Mouse (Mus musculus): Measurements from ENCODE around the gene BC048679. TPM values are rescaled to one million over a fixed set of nuclear protein-coding genes. Genes with fewer than 3 reads are reported as not detected.

The BC048679 gene
- total and polyA plus RNA-seq, 2 experiments from 2014 or later, result not detected

DNA sequence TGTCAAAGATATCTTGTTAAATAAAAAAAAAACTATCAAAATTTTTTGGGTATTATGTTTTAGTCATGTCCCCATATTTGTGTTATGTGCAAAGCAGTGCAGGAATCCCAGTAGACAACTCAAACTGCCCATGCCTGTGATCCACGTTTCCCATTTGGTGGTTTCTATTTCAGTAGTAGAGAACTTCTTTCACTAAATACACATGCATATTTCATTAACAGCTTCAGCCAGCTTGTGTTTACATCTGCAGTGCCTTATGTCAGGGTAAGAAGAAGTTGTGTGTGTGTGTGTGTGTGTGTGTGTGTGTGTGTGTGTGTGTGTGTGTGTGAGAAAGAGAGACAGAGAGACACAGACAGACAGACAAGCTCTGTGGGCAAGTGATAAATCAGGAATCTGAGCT is 33.4 kb upstream of the BC048679 start:
- no peak for DNase-seq
- Histone ChIP-seq H3K36me3 (ENCODE audit: insufficient read depth) (peaks cover 53% of the 10 kb centered on the region), H3K27me3 (ENCODE audit: insufficient read depth, low read length) (no peaks in the 10 kb centered on the region)

DNA sequence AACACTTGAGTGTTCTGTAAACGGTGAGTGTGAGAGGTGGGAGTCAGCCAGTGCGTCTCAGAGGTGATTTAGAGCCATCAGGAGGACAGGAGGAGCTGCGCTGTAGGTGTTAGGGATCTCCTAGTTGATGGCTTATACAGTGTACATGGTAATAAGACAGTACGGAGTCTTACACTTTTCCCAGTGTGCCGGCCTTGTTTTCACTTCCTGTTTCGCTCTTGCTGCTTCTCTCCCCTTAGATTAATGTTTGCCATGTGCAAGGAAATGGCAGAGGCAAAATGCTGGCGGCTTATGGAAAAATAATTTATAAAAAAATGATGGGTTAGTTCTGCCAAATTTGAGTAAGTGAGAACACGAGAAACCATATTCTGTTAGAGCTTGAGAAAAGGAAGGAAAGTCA is 30.8 kb upstream of the BC048679 start:
- no peaks in the 10 kb centered on the region for H3K9me3 ChIP-seq (ENCODE audit: low read length)
- peaks cover 10% of the 10 kb centered on the region for H3K4me1 ChIP-seq (ENCODE audit: insufficient read depth)
- no peak for DNase-seq
- H3K27ac ChIP-seq (ENCODE audit: low read depth, low read length), result no peak overlapping the region
- no peak overlapping the region for H3K4me2 ChIP-seq (ENCODE audit: low read depth)
- no peak overlapping the region for H3K9ac ChIP-seq
- 93% methylated on average over 8 of the region's 8 CpGs for WGBS
- H3K36me3 ChIP-seq (ENCODE audit: insufficient read depth), result peaks cover 51% of the 10 kb centered on the region
- no peaks in the 10 kb centered on the region for H3K27me3 ChIP-seq (ENCODE audit: insufficient read depth, low read length)
- TF ChIP-seq CTCF (IDR thresholded peaks at IDR 0.05; ENCODE audit: low read depth), result no peak
- no peak for ATAC-seq
- no peak overlapping the region for H3K4me3 ChIP-seq (ENCODE audit: low read depth, low read length)

More for the DNA sequence above, 33.4 kb upstream of the BC048679 start:
- H3K9me3 ChIP-seq (ENCODE audit: low read length), result no peaks in the 10 kb centered on the region
- no peak for TF ChIP-seq CTCF (IDR thresholded peaks at IDR 0.05; ENCODE audit: low read depth)
- 56% methylated on average over 1 of the region's 1 CpGs for WGBS
- H3K9ac ChIP-seq, result no peak overlapping the region
- no peak overlapping the region for H3K4me2 ChIP-seq (ENCODE audit: low read depth)
- no peaks in the 10 kb centered on the region for H3K4me1 ChIP-seq (ENCODE audit: insufficient read depth)
- ATAC-seq, result no peak
- H3K4me3 ChIP-seq (ENCODE audit: low read depth, low read length), result no peak overlapping the region
- H3K27ac ChIP-seq (ENCODE audit: low read depth, low read length), result no peak overlapping the region

DNA sequence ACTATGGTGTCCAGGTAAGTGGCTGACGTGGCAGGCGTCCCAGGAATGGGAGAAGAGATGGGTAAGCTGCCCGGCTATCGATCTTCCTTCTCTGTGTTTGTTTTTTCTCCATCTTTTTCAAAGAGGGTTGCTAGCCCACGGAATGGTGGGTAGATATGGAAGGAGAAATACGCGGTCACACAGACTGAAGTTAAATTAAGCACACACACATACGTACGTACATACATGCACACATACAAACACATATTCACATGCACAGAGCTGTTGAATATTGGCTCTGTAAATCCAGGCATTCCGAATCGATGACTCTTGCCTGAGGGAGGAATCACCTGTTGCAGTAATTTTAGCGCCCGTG is 25.6 kb upstream of the BC048679 start:
- no peaks in the 10 kb centered on the region for H3K27me3 ChIP-seq (ENCODE audit: insufficient read depth, low read length)
- ATAC-seq (peak; percentile 25), DNase-seq (no peak)
- peaks cover 10% of the 10 kb centered on the region for H3K4me1 ChIP-seq (ENCODE audit: insufficient read depth)
- peak overlapping the region; percentile 96 for H3K27ac ChIP-seq (ENCODE audit: low read depth, low read length)
- H3K9ac ChIP-seq, result peak overlapping the region; percentile 69
- no peaks in the 10 kb centered on the region for H3K9me3 ChIP-seq (ENCODE audit: low read length)
- peak overlapping the region; percentile 56 for H3K4me2 ChIP-seq (ENCODE audit: low read depth)
- 9% methylated on average over 13 of the region's 13 CpGs for WGBS
- peaks cover 7% of the 10 kb centered on the region for H3K36me3 ChIP-seq (ENCODE audit: insufficient read depth)
- no peak for TF ChIP-seq CTCF (IDR thresholded peaks at IDR 0.05; ENCODE audit: low read depth)
- peak overlapping the region; percentile 65 for H3K4me3 ChIP-seq (ENCODE audit: low read depth, low read length)

DNA sequence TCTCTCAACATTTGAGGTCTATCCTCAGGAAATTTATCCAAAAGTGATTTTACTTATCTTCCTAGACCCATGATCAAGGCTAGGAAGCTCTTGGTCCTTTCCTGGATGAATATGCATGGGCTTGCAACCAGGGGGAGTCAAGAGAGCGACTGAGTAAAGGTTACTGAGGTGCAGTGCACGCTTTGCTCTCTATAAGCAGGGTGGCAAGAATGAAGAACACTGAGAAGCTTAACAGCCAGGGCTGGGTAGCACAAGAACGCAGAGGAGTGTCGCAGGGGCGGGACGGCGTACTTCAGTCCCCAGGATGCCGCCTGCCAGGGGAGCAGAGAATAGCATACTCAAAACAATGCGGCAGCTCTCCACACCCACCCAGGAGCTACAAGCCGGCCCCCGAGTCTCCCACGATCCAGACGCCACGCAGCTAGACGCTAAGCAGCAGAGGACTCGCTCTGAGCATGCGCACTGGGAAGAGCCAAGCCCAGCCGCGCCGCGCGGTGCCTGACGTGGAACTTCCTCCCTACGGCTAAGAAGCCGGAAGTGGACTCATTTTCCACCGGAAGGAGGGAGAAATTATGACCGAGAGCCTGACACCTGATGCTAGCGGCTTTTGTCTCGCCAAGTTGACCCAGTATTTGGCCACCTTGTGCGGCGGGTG is 25.1 kb upstream of the BC048679 start:
- DNase-seq (peak; percentile 99), ATAC-seq (peak; percentile 98)
- H3K27me3 ChIP-seq (ENCODE audit: insufficient read depth, low read length), result no peaks in the 10 kb centered on the region
- peak overlapping the region; percentile 56 for H3K4me2 ChIP-seq (ENCODE audit: low read depth)
- H3K4me1 ChIP-seq (ENCODE audit: insufficient read depth), result peaks cover 10% of the 10 kb centered on the region
- WGBS, result 0% methylated on average over 31 of the region's 31 CpGs
- peak; percentile 56 for TF ChIP-seq CTCF (IDR thresholded peaks at IDR 0.05; ENCODE audit: low read depth)
- no peaks in the 10 kb centered on the region for H3K9me3 ChIP-seq (ENCODE audit: low read length)
- H3K27ac ChIP-seq (ENCODE audit: low read depth, low read length), result peak overlapping the region; percentile 96
- H3K4me3 ChIP-seq (ENCODE audit: low read depth, low read length), result peak overlapping the region; percentile 65
- 0 out of 2 replicates have a peak, but pooled peaks cover 5% of the 10 kb centered on the region for H3K36me3 ChIP-seq (ENCODE audit: insufficient read depth)
- H3K9ac ChIP-seq, result peak overlapping the region; percentile 69

DNA sequence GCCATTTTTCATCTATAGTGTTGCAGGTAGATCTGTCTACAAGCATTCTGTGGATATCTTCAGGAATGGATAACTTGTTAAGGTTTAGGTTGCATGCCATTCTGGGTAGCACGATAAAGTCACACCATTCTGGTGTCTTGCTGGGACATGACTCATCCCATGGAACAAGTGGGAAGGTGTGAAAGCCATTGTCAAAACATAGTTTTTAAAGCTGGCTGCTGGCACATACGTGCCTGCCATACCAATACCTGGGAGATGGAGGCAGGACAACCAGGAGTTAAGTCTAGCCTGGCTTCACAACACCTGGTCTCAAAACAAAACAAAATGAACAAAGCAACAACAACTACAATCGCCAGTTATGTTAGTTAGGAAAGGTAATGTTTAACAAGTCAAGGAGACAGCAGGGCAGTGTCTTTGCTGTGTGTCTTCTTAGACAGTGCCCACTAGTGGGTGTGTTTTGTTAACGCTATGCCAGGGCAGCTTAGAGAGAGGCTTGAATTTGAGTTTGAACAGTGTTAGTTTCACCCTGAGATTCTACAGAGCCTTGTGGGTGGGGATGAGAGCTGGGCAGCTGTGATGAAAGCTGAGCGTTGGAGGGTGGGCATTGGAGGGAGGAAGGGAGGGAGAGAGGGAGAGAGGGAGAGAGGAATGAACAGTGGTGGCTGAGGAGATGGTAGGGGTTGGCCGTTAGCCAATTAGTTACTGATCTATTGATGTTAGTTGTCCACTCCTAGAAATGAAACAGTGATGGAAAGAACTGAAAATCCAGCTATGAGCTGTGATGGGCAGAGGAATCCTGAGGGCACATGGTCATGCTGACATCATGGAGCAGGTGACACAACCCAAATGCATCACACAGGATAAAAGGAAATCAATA is 18.3 kb upstream of the BC048679 start:
- no peak for TF ChIP-seq CTCF (IDR thresholded peaks at IDR 0.05; ENCODE audit: low read depth)
- Histone ChIP-seq H3K27ac (ENCODE audit: low read depth, low read length) (no peak overlapping the region), H3K36me3 (ENCODE audit: insufficient read depth) (no peaks in the 10 kb centered on the region), H3K4me1 (ENCODE audit: insufficient read depth) (no peaks in the 10 kb centered on the region), H3K4me3 (ENCODE audit: low read depth, low read length) (no peak overlapping the region), H3K9me3 (ENCODE audit: low read length) (no peaks in the 10 kb centered on the region), H3K9ac (no peak overlapping the region), H3K4me2 (ENCODE audit: low read depth) (no peak overlapping the region), H3K27me3 (ENCODE audit: insufficient read depth, low read length) (no peaks in the 10 kb centered on the region)
- DNase-seq (no peak), ATAC-seq (no peak)
- 69% methylated on average over 6 of the region's 6 CpGs for whole genome bisulfite sequencing

DNA sequence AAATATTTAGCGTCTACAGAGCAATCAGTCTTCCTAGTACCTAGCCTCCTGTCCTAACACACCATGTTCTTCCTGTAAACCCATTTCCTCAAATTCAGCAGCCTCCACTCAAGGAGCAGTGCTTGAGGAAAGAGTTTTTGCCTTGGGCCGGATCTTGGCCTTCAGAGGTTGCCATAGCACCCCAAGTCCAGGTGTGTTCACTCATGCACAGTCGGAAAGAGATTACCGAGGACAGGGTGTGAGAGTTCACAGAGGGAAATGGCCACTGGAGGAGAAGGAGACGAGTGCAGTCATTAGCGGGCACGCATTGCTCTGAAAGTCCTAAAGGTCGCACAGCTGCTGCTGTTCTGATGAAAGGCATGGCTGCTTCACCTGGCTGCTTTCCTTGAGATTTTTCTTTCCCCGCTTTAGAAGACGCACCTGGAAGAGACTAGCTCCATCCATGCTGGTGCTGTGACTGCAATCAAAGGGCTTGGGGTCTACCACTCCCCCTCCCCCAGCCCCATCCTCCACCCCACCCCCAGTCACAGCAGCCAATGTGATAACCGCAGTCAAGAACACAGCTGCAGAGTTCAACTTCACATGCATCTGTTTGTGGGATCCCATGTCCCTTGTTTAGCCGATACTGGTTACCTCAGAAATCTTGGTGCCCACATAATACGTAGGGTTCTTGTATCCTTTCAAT is 17.0 kb upstream of the BC048679 start:
- TF ChIP-seq CTCF (IDR thresholded peaks at IDR 0.05; ENCODE audit: low read depth), result no peak
- no peaks in the 10 kb centered on the region for H3K27me3 ChIP-seq (ENCODE audit: insufficient read depth, low read length)
- no peak overlapping the region for H3K4me3 ChIP-seq (ENCODE audit: low read depth, low read length)
- H3K4me2 ChIP-seq (ENCODE audit: low read depth), result no peak overlapping the region
- no peak for ATAC-seq
- DNase-seq, result no peak
- no peak overlapping the region for H3K27ac ChIP-seq (ENCODE audit: low read depth, low read length)
- H3K4me1 ChIP-seq (ENCODE audit: insufficient read depth), result no peaks in the 10 kb centered on the region
- H3K36me3 ChIP-seq (ENCODE audit: insufficient read depth), result no peaks in the 10 kb centered on the region
- no peaks in the 10 kb centered on the region for H3K9me3 ChIP-seq (ENCODE audit: low read length)
- WGBS, result 56% methylated on average over 13 of the region's 13 CpGs
- H3K9ac ChIP-seq, result no peak overlapping the region
